Mouse (Mus musculus): ENCODE measurements around the gene C1qtnf9. TPM values are rescaled to one million over a fixed set of nuclear protein-coding genes. Genes with fewer than 3 reads are reported as not detected.

Gene C1qtnf9
- 0.34 and 0.46 TPM in 2 replicates for total RNA-seq (2014; rRNA removed)
- polyA plus RNA-seq (2012; rRNA removed): 0.07 and 0.24 TPM in 2 replicates

DNA sequence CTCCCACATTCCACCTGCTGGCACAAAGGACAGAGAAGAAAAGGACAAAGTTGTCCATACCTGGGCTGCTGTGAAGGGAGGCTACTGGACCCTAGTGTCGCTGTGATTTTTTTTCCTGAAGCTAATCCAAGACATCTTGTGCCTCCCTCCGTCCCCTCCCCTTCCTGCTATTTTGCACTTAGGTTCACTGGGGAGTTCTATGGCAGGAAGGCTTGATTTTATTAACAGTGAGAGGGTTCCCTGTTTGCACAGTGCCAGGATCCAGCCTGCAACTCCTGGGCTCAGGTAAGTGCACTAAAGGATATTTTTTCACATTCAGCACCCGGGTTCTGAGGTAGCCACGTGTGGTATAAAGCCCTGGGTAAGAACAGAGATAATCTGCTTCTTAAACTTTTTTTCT is at the start of gene C1qtnf9:
TSS of gene C1qtnf9 (plus strand) at position 251 of the 400 bp plus-strand sequence.
- no peak for DNase-seq (ENCODE audit: extremely low read depth, low read depth, low spot score)
- H3K9ac ChIP-seq (ENCODE audit: low read depth, low read length): no peak within 1 kb of the TSS
- peaks cover 6% of the 10 kb centered on the region; the same call in 1 of the 2 replicates for H3K36me3 ChIP-seq (ENCODE audit: control insufficient read depth, insufficient read depth, low read length)
- no peak within 1 kb of the TSS for H3K27ac ChIP-seq (replicated peaks; ENCODE audit: insufficient read depth, low read depth, low read length)
- TF ChIP-seq POLR2A (IDR thresholded peaks at IDR 0.05; ENCODE audit: extremely low read depth, insufficient read depth, low read length): no peak
- no peak for TF ChIP-seq CTCF (IDR thresholded peaks at IDR 0.05; ENCODE audit: low read depth, low read length)
- H3K79me2 ChIP-seq (ENCODE audit: control insufficient read depth, insufficient read depth, low read length): no peaks in the 10 kb centered on the region
- no peaks in the 10 kb centered on the region for H3K4me1 ChIP-seq (ENCODE audit: control insufficient read depth, insufficient read depth, low read length)
- H3K27me3 ChIP-seq (ENCODE audit: control insufficient read depth, insufficient read depth, low read length): no peaks in the 10 kb centered on the region
- WGBS: 63% methylated on average over 4 of the region's 4 CpGs
- no peak within 1 kb of the TSS for H3K4me3 ChIP-seq (ENCODE audit: insufficient read depth, low read depth, low read length)

DNA sequence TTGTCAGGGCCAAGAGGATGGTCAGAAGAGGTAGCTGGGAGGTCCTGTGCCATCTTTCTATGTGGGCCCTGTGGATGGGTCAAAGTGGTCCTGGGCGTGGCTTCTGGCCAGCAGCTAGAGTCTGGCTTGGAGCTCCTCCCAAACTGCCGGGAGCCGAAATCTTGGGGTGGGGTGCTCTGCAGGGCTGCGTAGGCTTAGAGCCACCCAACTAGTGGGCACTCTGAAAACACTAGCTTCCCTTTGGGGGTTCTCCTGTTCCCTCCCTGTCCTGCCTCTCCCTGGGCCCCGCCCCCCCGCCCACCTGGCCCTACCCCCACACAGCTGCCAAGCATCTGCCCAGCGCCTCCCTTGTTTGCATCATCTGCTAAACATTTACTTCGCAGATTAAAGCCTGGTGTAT is 46.6 kb upstream of the C1qtnf9 start:
- H3K4me3 ChIP-seq (ENCODE audit: insufficient read depth, low read depth, low read length): no peak overlapping the region
- peaks cover 16% of the 10 kb centered on the region for H3K36me3 ChIP-seq (ENCODE audit: control insufficient read depth, insufficient read depth, low read length)
- H3K79me2 ChIP-seq (ENCODE audit: control insufficient read depth, insufficient read depth, low read length): no peaks in the 10 kb centered on the region
- no peaks in the 10 kb centered on the region for H3K4me1 ChIP-seq (ENCODE audit: control insufficient read depth, insufficient read depth, low read length)
- DNase-seq (ENCODE audit: extremely low read depth, low read depth, low spot score): peak; percentile 28
- WGBS: 63% methylated on average over 8 of the region's 8 CpGs
- TF ChIP-seq CTCF (IDR thresholded peaks at IDR 0.05; ENCODE audit: low read depth, low read length): no peak
- no peak for TF ChIP-seq POLR2A (IDR thresholded peaks at IDR 0.05; ENCODE audit: extremely low read depth, insufficient read depth, low read length)
- H3K27me3 ChIP-seq (ENCODE audit: control insufficient read depth, insufficient read depth, low read length): no peaks in the 10 kb centered on the region
- 0 out of 2 replicates have a peak overlapping the region, but pooled peaks have one; percentile 24 for H3K27ac ChIP-seq (replicated peaks; ENCODE audit: insufficient read depth, low read depth, low read length)
- H3K9ac ChIP-seq (ENCODE audit: low read depth, low read length): no peak overlapping the region

DNA sequence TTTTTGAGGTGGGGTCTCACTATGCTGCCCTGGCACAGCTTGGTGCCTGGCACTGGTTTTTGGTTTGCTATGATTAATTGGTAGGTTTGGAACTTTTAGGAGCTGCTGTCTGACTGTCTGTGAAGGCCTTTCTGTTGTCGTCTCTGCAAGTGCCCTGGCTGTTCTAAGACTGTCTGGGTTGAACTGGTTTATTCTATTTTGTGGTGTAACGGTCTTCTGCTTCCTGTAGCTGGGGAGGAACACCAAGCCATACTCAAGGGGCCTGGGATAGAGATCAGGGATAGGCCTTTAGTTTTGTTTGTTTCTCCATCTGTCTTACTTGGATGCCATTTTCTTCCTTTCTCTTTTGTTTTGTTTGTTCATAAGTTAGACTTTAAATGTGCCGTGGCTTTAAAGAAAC is 46.0 kb upstream of the C1qtnf9 start:
- H3K27me3 ChIP-seq (ENCODE audit: control insufficient read depth, insufficient read depth, low read length): no peaks in the 10 kb centered on the region
- H3K79me2 ChIP-seq (ENCODE audit: control insufficient read depth, insufficient read depth, low read length): no peaks in the 10 kb centered on the region; the same call in 1 of the 2 replicates
- H3K27ac ChIP-seq (replicated peaks; ENCODE audit: insufficient read depth, low read depth, low read length): no peak overlapping the region
- TF ChIP-seq CTCF (IDR thresholded peaks at IDR 0.05; ENCODE audit: low read depth, low read length) (no peak), POLR2A (IDR thresholded peaks at IDR 0.05; ENCODE audit: extremely low read depth, insufficient read depth, low read length) (no peak)
- H3K9ac ChIP-seq (ENCODE audit: low read depth, low read length): no peak overlapping the region
- no peaks in the 10 kb centered on the region for H3K4me1 ChIP-seq (ENCODE audit: control insufficient read depth, insufficient read depth, low read length)
- no peak overlapping the region for H3K4me3 ChIP-seq (ENCODE audit: insufficient read depth, low read depth, low read length)
- peaks cover 15% of the 10 kb centered on the region for H3K36me3 ChIP-seq (ENCODE audit: control insufficient read depth, insufficient read depth, low read length)
- 74% methylated on average over 3 of the region's 3 CpGs for WGBS
- DNase-seq (ENCODE audit: extremely low read depth, low read depth, low spot score): no peak

DNA sequence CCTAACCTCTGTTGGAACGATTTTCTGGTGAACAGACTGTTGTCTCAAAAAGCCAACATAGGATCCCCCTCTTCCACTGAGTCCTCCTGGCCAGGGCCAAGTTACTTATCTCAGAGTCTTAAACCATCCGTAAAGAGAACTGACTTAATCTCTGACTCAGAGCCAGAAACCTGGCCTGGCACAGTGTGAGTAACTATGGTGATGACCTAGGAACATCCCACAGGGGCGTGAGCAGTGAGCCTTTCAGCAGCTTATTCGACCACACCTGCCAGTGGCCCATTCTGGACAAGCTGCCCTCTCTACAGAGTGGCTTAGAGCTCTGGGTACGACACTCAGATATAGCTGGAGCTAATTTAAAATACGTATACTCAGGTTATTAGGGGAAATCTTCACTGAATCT is 41.8 kb upstream of the C1qtnf9 start:
- 50% methylated on average over 6 of the region's 6 CpGs for WGBS
- Histone ChIP-seq H3K27me3 (ENCODE audit: control insufficient read depth, insufficient read depth, low read length) (no peaks in the 10 kb centered on the region), H3K4me1 (ENCODE audit: control insufficient read depth, insufficient read depth, low read length) (no peaks in the 10 kb centered on the region), H3K27ac (replicated peaks; ENCODE audit: insufficient read depth, low read depth, low read length) (no peak overlapping the region), H3K79me2 (ENCODE audit: control insufficient read depth, insufficient read depth, low read length) (no peaks in the 10 kb centered on the region; the same call in 1 of the 2 replicates), H3K36me3 (ENCODE audit: control insufficient read depth, insufficient read depth, low read length) (peaks cover 9% of the 10 kb centered on the region), H3K9ac (ENCODE audit: low read depth, low read length) (no peak overlapping the region), H3K4me3 (ENCODE audit: insufficient read depth, low read depth, low read length) (no peak overlapping the region)
- no peak for DNase-seq (ENCODE audit: extremely low read depth, low read depth, low spot score)
- TF ChIP-seq POLR2A (IDR thresholded peaks at IDR 0.05; ENCODE audit: extremely low read depth, insufficient read depth, low read length) (no peak), CTCF (IDR thresholded peaks at IDR 0.05; ENCODE audit: low read depth, low read length) (no peak)

DNA sequence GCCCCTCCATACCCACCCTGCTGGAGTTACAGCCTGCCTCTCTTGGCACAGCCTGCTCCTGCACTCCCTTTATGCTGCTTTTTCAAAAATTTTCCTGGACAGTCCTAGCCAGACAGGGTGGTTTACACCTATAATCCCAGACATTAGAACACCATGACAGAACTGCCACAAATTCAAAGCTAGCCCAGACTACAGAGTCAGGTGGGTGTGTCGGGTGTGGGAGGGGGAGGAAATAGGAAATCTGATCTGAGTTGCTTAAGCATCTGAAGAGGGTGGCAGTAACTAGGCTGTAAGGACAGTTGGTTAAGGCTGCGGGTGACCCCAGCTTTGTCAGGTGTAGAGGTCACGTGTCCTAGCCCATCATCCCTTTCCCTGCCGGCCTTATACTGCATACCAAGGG is 40.8 kb upstream of the C1qtnf9 start:
- no peak overlapping the region for H3K9ac ChIP-seq (ENCODE audit: low read depth, low read length)
- no peak overlapping the region for H3K4me3 ChIP-seq (ENCODE audit: insufficient read depth, low read depth, low read length)
- H3K36me3 ChIP-seq (ENCODE audit: control insufficient read depth, insufficient read depth, low read length): peaks cover 9% of the 10 kb centered on the region
- 85% methylated on average over 4 of the region's 4 CpGs for WGBS
- no peaks in the 10 kb centered on the region for H3K27me3 ChIP-seq (ENCODE audit: control insufficient read depth, insufficient read depth, low read length)
- no peak for TF ChIP-seq POLR2A (IDR thresholded peaks at IDR 0.05; ENCODE audit: extremely low read depth, insufficient read depth, low read length)
- DNase-seq (ENCODE audit: extremely low read depth, low read depth, low spot score): no peak
- no peak overlapping the region for H3K27ac ChIP-seq (replicated peaks; ENCODE audit: insufficient read depth, low read depth, low read length)
- H3K4me1 ChIP-seq (ENCODE audit: control insufficient read depth, insufficient read depth, low read length): no peaks in the 10 kb centered on the region
- H3K79me2 ChIP-seq (ENCODE audit: control insufficient read depth, insufficient read depth, low read length): no peaks in the 10 kb centered on the region; the same call in 1 of the 2 replicates

DNA sequence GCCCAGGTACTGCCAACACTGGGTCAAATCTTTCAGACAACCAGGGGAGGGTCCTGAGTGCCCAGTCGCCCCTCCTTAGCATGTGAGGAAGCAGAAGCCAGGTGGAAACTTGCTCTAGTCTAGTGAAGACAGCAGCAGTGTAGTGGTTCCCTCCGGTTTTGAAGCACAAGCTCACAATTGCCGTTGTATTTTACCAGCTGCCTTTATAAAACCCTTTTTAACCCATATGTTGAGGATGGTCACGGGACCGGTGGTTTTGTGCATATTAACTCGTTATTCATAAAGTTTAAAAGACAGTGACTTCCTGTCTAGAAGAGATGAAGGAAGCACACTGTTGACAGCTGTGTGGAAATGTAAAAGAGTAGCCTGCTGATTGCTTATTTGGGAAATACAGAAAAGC is 35.9 kb upstream of the C1qtnf9 start:
- no peak overlapping the region for H3K4me3 ChIP-seq (ENCODE audit: insufficient read depth, low read depth, low read length)
- TF ChIP-seq CTCF (IDR thresholded peaks at IDR 0.05; ENCODE audit: low read depth, low read length): no peak
- TF ChIP-seq POLR2A (IDR thresholded peaks at IDR 0.05; ENCODE audit: extremely low read depth, insufficient read depth, low read length): no peak
- no peak overlapping the region for H3K27ac ChIP-seq (replicated peaks; ENCODE audit: insufficient read depth, low read depth, low read length)
- no peaks in the 10 kb centered on the region for H3K27me3 ChIP-seq (ENCODE audit: control insufficient read depth, insufficient read depth, low read length)
- DNase-seq (ENCODE audit: extremely low read depth, low read depth, low spot score): no peak
- peaks cover 9% of the 10 kb centered on the region for H3K36me3 ChIP-seq (ENCODE audit: control insufficient read depth, insufficient read depth, low read length)
- H3K4me1 ChIP-seq (ENCODE audit: control insufficient read depth, insufficient read depth, low read length): no peaks in the 10 kb centered on the region; the same call in 1 of the 2 replicates
- WGBS: 70% methylated on average over 6 of the region's 6 CpGs
- no peaks in the 10 kb centered on the region; the same call in 1 of the 2 replicates for H3K79me2 ChIP-seq (ENCODE audit: control insufficient read depth, insufficient read depth, low read length)
- H3K9ac ChIP-seq (ENCODE audit: low read depth, low read length): no peak overlapping the region
